Mouse (Mus musculus): ENCODE results near the gene Cog1.

GRCm38 (mm10) chr11:113684707-113685426 is 35.9 kb downstream of the Cog1 start:
- TF ChIP-seq GATA1 (IDR thresholded peaks at IDR 0.05; ENCODE audit: low read length) (no peak), TAL1 (IDR thresholded peaks at IDR 0.05; ENCODE audit: low read length) (no peak)
